In the genomic region with DNA sequence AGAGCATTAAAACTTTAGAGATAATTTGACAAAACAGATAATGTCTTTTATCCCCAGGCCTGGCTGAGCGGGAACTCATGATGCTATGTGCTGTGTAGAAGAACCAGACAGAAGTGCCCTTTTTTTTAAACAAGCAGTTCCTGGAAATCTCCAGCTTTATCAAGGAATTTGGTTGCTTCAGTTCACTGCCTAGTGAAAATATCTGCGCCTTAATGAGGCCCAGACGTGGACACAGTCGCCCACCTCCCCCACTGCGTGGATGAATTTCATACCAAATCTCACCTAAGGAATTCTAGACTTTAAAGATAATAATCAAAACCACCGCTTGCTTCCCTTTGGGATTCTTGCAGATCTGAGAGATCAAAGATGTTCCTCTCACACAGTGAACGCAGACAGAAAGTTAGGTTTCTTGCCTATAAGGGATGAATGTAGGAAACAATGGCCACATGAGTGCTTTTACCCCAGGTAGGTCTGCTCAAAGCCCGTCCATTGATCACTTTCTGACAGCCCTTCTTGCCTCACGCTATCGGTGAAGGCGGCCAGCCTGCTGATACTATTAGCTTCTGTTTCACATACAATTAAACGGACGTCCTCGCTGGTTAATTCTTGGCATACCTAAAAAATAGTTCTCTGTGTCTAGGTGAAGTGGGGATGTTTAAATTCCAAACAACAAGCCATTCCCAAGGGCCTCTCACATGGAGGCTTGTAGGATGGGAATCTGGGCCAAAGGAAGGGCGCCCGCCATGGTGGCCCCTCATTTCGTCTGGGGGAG, we compare ENCODE assay signal across 13 mouse cellular contexts.
DNase-seq lines count a peak whose midpoint lies in the region; ATAC-seq lines count a peak whose summit lies in the region.
"Had no signal": no experiment of that assay in that cellular context is flagged by ENCODE, and none has a peak within 500 bp of the region (broad histone marks: within the 10 kb centered on the region; RNA-seq: fewer than 3 reads in every experiment).

No protein-coding gene starts in this region.

- H3K27ac ChIP-seq in hindbrain, embryonic 10.5 days = peak overlapping the region; percentile 57
- H3K27ac ChIP-seq in hindbrain, embryonic 14.5 days = no peak overlapping the region
- H3K27ac ChIP-seq: hindbrain, embryonic 13.5 days; midbrain, embryonic 12.5 days had no signal

- H3K36me3 ChIP-seq in hindbrain, embryonic 10.5 days = no peaks in the 10 kb centered on the region
- no peaks in the 10 kb centered on the region for H3K36me3 ChIP-seq in hindbrain, embryonic 14.5 days (replicated peaks; ENCODE audit: control insufficient read depth, insufficient read depth)
- H3K36me3 ChIP-seq: hindbrain, embryonic 13.5 days; midbrain, embryonic 12.5 days had no signal

- no peak for ATAC-seq in hindbrain, embryonic 14.5 days (ENCODE audit: low FRiP score)
- ATAC-seq: Patski had no signal

- H3K4me3 ChIP-seq in hindbrain, embryonic 10.5 days = no peak overlapping the region
- H3K4me3 ChIP-seq in hindbrain, embryonic 14.5 days (replicated peaks; ENCODE audit: low read length) = no peak overlapping the region
- H3K4me3 ChIP-seq: hindbrain, embryonic 13.5 days; midbrain, embryonic 12.5 days had no signal

- WGBS in hindbrain, embryonic 10.5 days = 63% methylated on average over 17 of the region's 17 CpGs
- WGBS in hindbrain, embryonic 14.5 days = 75% methylated on average over 17 of the region's 17 CpGs

- H3K9me3 ChIP-seq in hindbrain, embryonic 10.5 days = no peaks in the 10 kb centered on the region
- no peaks in the 10 kb centered on the region for H3K9me3 ChIP-seq in hindbrain, embryonic 14.5 days (ENCODE audit: control insufficient read depth, low read length)
- H3K9me3 ChIP-seq: hindbrain, embryonic 13.5 days; midbrain, embryonic 12.5 days had no signal

- no peaks in the 10 kb centered on the region for H3K27me3 ChIP-seq in hindbrain, embryonic 10.5 days (ENCODE audit: insufficient read depth, poor library complexity, severe bottlenecking)
- H3K27me3 ChIP-seq in hindbrain, embryonic 14.5 days (ENCODE audit: control insufficient read depth, insufficient read depth, low read length) = no peaks in the 10 kb centered on the region
- H3K27me3 ChIP-seq: CH12.LX; hindbrain, embryonic 13.5 days; midbrain, embryonic 12.5 days; Patski had no signal

- DNase-seq in hindbrain, embryonic 10.5 days (ENCODE audit: low spot score) = no peak
- no peak for DNase-seq in hindbrain, embryonic 14.5 days (ENCODE audit: low spot score)
- DNase-seq in embryo, embryonic 10 days (ENCODE audit: low spot score) = peak; percentile 44
- peak; percentile 65 for DNase-seq in embryo, embryonic 11 days
- DNase-seq in hindlimb bud, embryonic 11.5 days (ENCODE audit: extremely low spot score, low read depth, low spot score) = peak; percentile 26
- no peak for DNase-seq in gastrocnemius, postnatal 25 days
- no peak for DNase-seq in natural killer cell, adult 2 months (ENCODE audit: low spot score in 2 of 2)
- DNase-seq: cerebellum, adult 9-11 months; kidney, adult 9 months had no signal

- no peak overlapping the region for H3K9ac ChIP-seq in hindbrain, embryonic 14.5 days
- H3K9ac ChIP-seq: hindbrain, embryonic 13.5 days; midbrain, embryonic 12.5 days had no signal

- peaks cover 12% of the 10 kb centered on the region for H3K4me1 ChIP-seq in hindbrain, embryonic 10.5 days (replicated peaks)
- H3K4me1 ChIP-seq in hindbrain, embryonic 14.5 days (replicated peaks; ENCODE audit: control insufficient read depth, insufficient read depth, low read length) = no peaks in the 10 kb centered on the region
- H3K4me1 ChIP-seq: hindbrain, embryonic 13.5 days; midbrain, embryonic 12.5 days had no signal

- H3K4me2 ChIP-seq in hindbrain, embryonic 14.5 days (replicated peaks) = no peak overlapping the region
- H3K4me2 ChIP-seq: hindbrain, embryonic 13.5 days; midbrain, embryonic 12.5 days had no signal

Comparison
In these comparisons a context has a peak if more than half of its experiments do, and no peak if none do; other contexts are left out.
1. DNase-seq: peak in embryo, embryonic 10 days (single experiment), embryo, embryonic 11 days (single experiment) and hindlimb bud, embryonic 11.5 days (single experiment); none in hindbrain, embryonic 10.5 days (single experiment), hindbrain, embryonic 14.5 days (single experiment), gastrocnemius, postnatal 25 days (single experiment) and natural killer cell, adult 2 months (0 of 2).